Mouse (Mus musculus): ENCODE results near the gene Gm21188.
"Not testable (repeated sequence)": the region's sequence is repeated elsewhere in the genome, so short reads cannot be mapped to it uniquely, and the experiment has no call there.

The Gm21188 gene

GRCm38 (mm10) chr13:120027368-120027767 is 24.6 kb downstream of the Gm21188 start:
- not testable (repeated sequence) for ATAC-seq (ENCODE audit: insufficient number of reproducible peaks, low FRiP score, low TSS enrichment)

- not testable (repeated sequence) for ATAC-seq (ENCODE audit: insufficient number of reproducible peaks, low FRiP score, low TSS enrichment)
Observed at GRCm38 (mm10) chr13:120026911-120027310, 25.1 kb downstream of the Gm21188 start, which contains the start of gene Gm36079. TSS of gene Gm36079 (minus strand) at chr13:120027011.

GRCm38 (mm10) chr13:120026373-120026772 is 25.6 kb downstream of the Gm21188 start:
- not testable (repeated sequence) for ATAC-seq (ENCODE audit: insufficient number of reproducible peaks, low FRiP score, low TSS enrichment)

GRCm38 (mm10) chr13:120025576-120025975 is 26.4 kb downstream of the Gm21188 start:
- not testable (repeated sequence) for ATAC-seq (ENCODE audit: insufficient number of reproducible peaks, low FRiP score, low TSS enrichment)

GRCm38 (mm10) chr13:120025004-120025403 is 27.0 kb downstream of the Gm21188 start:
- ATAC-seq (ENCODE audit: insufficient number of reproducible peaks, low FRiP score, low TSS enrichment), result not testable (repeated sequence)

- ATAC-seq (ENCODE audit: insufficient number of reproducible peaks, low FRiP score, low TSS enrichment), result not testable (repeated sequence)
Observed at GRCm38 (mm10) chr13:120024581-120024980, 27.4 kb downstream of the Gm21188 start.

GRCm38 (mm10) chr13:120021477-120021876 is 30.5 kb downstream of the Gm21188 start:
- not testable (repeated sequence) for ATAC-seq (ENCODE audit: insufficient number of reproducible peaks, low FRiP score, low TSS enrichment)

GRCm38 (mm10) chr13:120015348-120016007 is 36.5 kb downstream of the Gm21188 start:
- not testable (repeated sequence) for ATAC-seq (ENCODE audit: insufficient number of reproducible peaks, low FRiP score, low TSS enrichment)

GRCm38 (mm10) chr13:120013962-120014361 is 38.0 kb downstream of the Gm21188 start:
- ATAC-seq (ENCODE audit: insufficient number of reproducible peaks, low FRiP score, low TSS enrichment), result not testable (repeated sequence)

GRCm38 (mm10) chr13:120013544-120013943 is 38.5 kb downstream of the Gm21188 start:
- not testable (repeated sequence) for ATAC-seq (ENCODE audit: insufficient number of reproducible peaks, low FRiP score, low TSS enrichment)

- ATAC-seq (ENCODE audit: insufficient number of reproducible peaks, low FRiP score, low TSS enrichment), result not testable (repeated sequence)
Observed at GRCm38 (mm10) chr13:120010068-120010467, 41.9 kb downstream of the Gm21188 start.

GRCm38 (mm10) chr13:119999215-119999614 is 52.8 kb downstream of the Gm21188 start:
- not testable (repeated sequence) for ATAC-seq (ENCODE audit: insufficient number of reproducible peaks, low FRiP score, low TSS enrichment)

- not testable (repeated sequence) for ATAC-seq (ENCODE audit: insufficient number of reproducible peaks, low FRiP score, low TSS enrichment)
Observed at GRCm38 (mm10) chr13:119998442-119999086, 53.4 kb downstream of the Gm21188 start.

- ATAC-seq (ENCODE audit: insufficient number of reproducible peaks, low FRiP score, low TSS enrichment), result not testable (repeated sequence)
Observed at GRCm38 (mm10) chr13:119991917-119992496, 60.0 kb downstream of the Gm21188 start.

- not testable (repeated sequence) for ATAC-seq (ENCODE audit: insufficient number of reproducible peaks, low FRiP score, low TSS enrichment)
Observed at GRCm38 (mm10) chr13:119991264-119991663, 60.7 kb downstream of the Gm21188 start.

Measured in cerebellum, adult (tissue).